Mouse (Mus musculus): ENCODE results near the gene Apoh. TPM values are rescaled to one million over a fixed set of nuclear protein-coding genes. Genes with fewer than 3 reads are reported as not detected.

Gene Apoh
- polyA plus RNA-seq, 1 experiment: not detected

DNA sequence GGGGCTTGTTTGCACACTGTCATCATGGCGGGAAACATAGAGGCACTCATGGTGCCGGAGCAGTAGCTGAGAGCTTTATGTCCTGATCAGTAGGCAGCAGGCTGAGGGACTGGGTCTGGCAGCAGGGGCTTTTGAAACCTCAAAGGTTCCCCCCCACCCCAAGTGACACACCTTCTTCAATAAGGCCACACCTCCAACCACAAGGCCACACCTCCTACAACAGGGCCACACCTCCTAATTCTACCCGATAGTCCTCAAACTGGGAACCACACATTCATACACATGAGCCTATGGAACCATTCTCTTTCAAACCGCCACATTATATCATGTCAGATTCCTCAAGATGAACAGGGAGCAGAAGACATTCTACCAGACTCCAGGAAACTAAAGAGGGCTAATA is 77.6 kb downstream of the Apoh start:
- Histone ChIP-seq H3K4me1 (ENCODE audit: control insufficient read depth, insufficient read depth, low read length) (peaks cover 10% of the 10 kb centered on the region), H3K4me3 (ENCODE audit: insufficient read depth, low read depth, low read length) (no peak overlapping the region), H3K27ac (ENCODE audit: insufficient read depth, low read depth, low read length) (no peak overlapping the region)
- WGBS: 83% methylated on average over 4 of the region's 4 CpGs
- TF ChIP-seq POLR2A (IDR thresholded peaks at IDR 0.05; ENCODE audit: insufficient read depth, low read depth, low read length): no peak
- no peak for TF ChIP-seq CTCF (IDR thresholded peaks at IDR 0.05; ENCODE audit: insufficient read depth, low read depth, low read length)

- Histone ChIP-seq H3K4me1 (ENCODE audit: control insufficient read depth, insufficient read depth, low read length) (peaks cover 10% of the 10 kb centered on the region), H3K27ac (ENCODE audit: insufficient read depth, low read depth, low read length) (no peak overlapping the region), H3K4me3 (ENCODE audit: insufficient read depth, low read depth, low read length) (no peak overlapping the region)
- 76% methylated on average over 7 of the region's 7 CpGs for WGBS
- TF ChIP-seq POLR2A (IDR thresholded peaks at IDR 0.05; ENCODE audit: insufficient read depth, low read depth, low read length) (no peak), CTCF (IDR thresholded peaks at IDR 0.05; ENCODE audit: insufficient read depth, low read depth, low read length) (no peak)
Measured at GRCm38 (mm10) chr11:108423221-108423620, 80.1 kb downstream of the Apoh start.

GRCm38 (mm10) chr11:108424111-108424510 is 81.0 kb downstream of the Apoh start:
- TF ChIP-seq POLR2A (IDR thresholded peaks at IDR 0.05; ENCODE audit: insufficient read depth, low read depth, low read length) (no peak), CTCF (IDR thresholded peaks at IDR 0.05; ENCODE audit: insufficient read depth, low read depth, low read length) (no peak)
- Histone ChIP-seq H3K4me1 (ENCODE audit: control insufficient read depth, insufficient read depth, low read length) (peaks cover 10% of the 10 kb centered on the region), H3K4me3 (ENCODE audit: insufficient read depth, low read depth, low read length) (no peak overlapping the region), H3K27ac (ENCODE audit: insufficient read depth, low read depth, low read length) (0 out of 2 replicates have a peak overlapping the region, but pooled peaks have one; percentile 63)
- 3% methylated on average over 5 of the region's 5 CpGs for WGBS

- H3K27ac ChIP-seq (ENCODE audit: insufficient read depth, low read depth, low read length): peak within 1 kb of the TSS; percentile 63
- peaks cover 10% of the 10 kb centered on the region for H3K4me1 ChIP-seq (ENCODE audit: control insufficient read depth, insufficient read depth, low read length)
- TF ChIP-seq CTCF (IDR thresholded peaks at IDR 0.05; ENCODE audit: insufficient read depth, low read depth, low read length) (no peak), POLR2A (IDR thresholded peaks at IDR 0.05; ENCODE audit: insufficient read depth, low read depth, low read length) (peak; percentile 42; the same call in 1 of the 2 replicates)
- H3K4me3 ChIP-seq (ENCODE audit: insufficient read depth, low read depth, low read length): peak within 1 kb of the TSS; percentile 50
- WGBS: under 1% methylated on average over 59 of the region's 61 CpGs
Measured at GRCm38 (mm10) chr11:108424889-108425591, 81.9 kb downstream of the Apoh start, which contains the start of gene Cep112. Gene Cep112, plus strand, starts transcription at chr11:108425192.

DNA sequence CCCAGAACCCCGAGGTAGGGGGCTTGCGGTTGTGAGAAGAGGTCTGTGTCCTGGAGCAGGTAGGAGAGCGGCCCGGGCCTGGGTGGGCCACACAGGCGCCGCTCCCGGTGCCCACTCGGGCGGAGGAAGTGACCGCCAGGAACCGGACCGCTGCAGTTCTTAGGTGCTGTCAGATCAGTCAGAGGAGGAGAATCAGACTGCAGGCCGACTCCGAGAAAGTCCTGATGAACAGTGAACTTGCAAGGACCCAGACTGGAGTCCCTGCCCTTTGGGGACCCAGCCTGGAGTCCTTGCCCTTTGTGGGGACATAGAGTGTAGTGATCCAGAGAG is 82.4 kb downstream of the Apoh start:
- H3K4me1 ChIP-seq (ENCODE audit: control insufficient read depth, insufficient read depth, low read length): peaks cover 10% of the 10 kb centered on the region
- TF ChIP-seq POLR2A (IDR thresholded peaks at IDR 0.05; ENCODE audit: insufficient read depth, low read depth, low read length) (no peak; the same call in 1 of the 2 replicates), CTCF (IDR thresholded peaks at IDR 0.05; ENCODE audit: insufficient read depth, low read depth, low read length) (no peak)
- peak overlapping the region; percentile 50 for H3K4me3 ChIP-seq (ENCODE audit: insufficient read depth, low read depth, low read length)
- 12% methylated on average over 14 of the region's 14 CpGs for WGBS
- H3K27ac ChIP-seq (ENCODE audit: insufficient read depth, low read depth, low read length): no peak overlapping the region

GRCm38 (mm10) chr11:108426086-108426485 is 82.9 kb downstream of the Apoh start:
- no peak overlapping the region for H3K27ac ChIP-seq (ENCODE audit: insufficient read depth, low read depth, low read length)
- H3K4me1 ChIP-seq (ENCODE audit: control insufficient read depth, insufficient read depth, low read length): peaks cover 10% of the 10 kb centered on the region
- TF ChIP-seq CTCF (IDR thresholded peaks at IDR 0.05; ENCODE audit: insufficient read depth, low read depth, low read length) (no peak), POLR2A (IDR thresholded peaks at IDR 0.05; ENCODE audit: insufficient read depth, low read depth, low read length) (no peak)
- 76% methylated on average over 3 of the region's 3 CpGs for WGBS
- no peak overlapping the region for H3K4me3 ChIP-seq (ENCODE audit: insufficient read depth, low read depth, low read length)

DNA sequence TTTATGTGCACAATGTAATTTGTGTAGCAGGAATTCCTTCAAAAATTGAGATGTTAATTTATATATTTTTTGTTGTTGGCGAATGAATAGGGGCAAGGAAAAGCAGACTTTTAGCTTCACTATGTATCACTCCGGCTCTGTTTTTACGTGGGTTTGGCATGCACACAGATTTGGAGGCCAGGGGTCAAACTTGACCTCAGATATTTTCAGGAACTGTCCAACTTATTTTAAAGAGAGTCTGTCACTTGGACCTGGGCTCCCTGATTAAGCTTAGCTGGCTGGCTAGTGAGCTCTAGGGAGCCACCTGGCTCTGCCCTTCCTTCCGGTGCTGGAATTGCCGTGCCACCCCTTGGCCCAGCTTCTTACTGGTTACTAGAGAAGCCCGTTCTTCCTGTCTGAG is 84.0 kb downstream of the Apoh start:
- Histone ChIP-seq H3K27ac (ENCODE audit: insufficient read depth, low read depth, low read length) (no peak overlapping the region), H3K4me1 (ENCODE audit: control insufficient read depth, insufficient read depth, low read length) (peaks cover 10% of the 10 kb centered on the region), H3K4me3 (ENCODE audit: insufficient read depth, low read depth, low read length) (no peak overlapping the region)
- WGBS: 59% methylated on average over 6 of the region's 6 CpGs
- TF ChIP-seq POLR2A (IDR thresholded peaks at IDR 0.05; ENCODE audit: insufficient read depth, low read depth, low read length) (no peak), CTCF (IDR thresholded peaks at IDR 0.05; ENCODE audit: insufficient read depth, low read depth, low read length) (no peak)

DNA sequence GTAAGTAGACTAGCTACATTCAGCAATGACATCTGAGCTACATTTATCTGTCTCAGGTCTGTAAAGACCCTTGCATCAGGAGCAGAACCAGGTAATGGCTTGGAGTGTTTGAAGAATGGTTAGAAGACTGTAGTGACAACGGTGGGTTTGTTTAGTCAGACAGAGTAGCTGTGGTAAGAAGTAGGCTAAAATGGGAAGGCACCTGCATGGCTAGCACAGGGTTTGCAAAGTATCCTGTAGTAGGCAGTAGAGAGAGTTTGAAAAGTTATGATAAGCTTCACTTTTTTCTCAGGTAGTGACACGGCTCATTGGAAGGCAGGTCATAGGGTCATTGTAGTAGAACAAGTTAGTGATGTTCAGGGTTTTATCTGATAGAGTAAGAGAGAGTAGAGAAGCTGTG is 85.9 kb downstream of the Apoh start:
- no peak overlapping the region for H3K27ac ChIP-seq (ENCODE audit: insufficient read depth, low read depth, low read length)
- WGBS: 92% methylated on average over 2 of the region's 2 CpGs
- no peak for TF ChIP-seq POLR2A (IDR thresholded peaks at IDR 0.05; ENCODE audit: insufficient read depth, low read depth, low read length)
- no peak for TF ChIP-seq CTCF (IDR thresholded peaks at IDR 0.05; ENCODE audit: insufficient read depth, low read depth, low read length)
- no peak overlapping the region for H3K4me3 ChIP-seq (ENCODE audit: insufficient read depth, low read depth, low read length)
- peaks cover 3% of the 10 kb centered on the region; the same call in 1 of the 2 replicates for H3K4me1 ChIP-seq (ENCODE audit: control insufficient read depth, insufficient read depth, low read length)

- TF ChIP-seq POLR2A (IDR thresholded peaks at IDR 0.05; ENCODE audit: insufficient read depth, low read depth, low read length): no peak
- TF ChIP-seq CTCF (IDR thresholded peaks at IDR 0.05; ENCODE audit: insufficient read depth, low read depth, low read length): no peak
- Histone ChIP-seq H3K4me3 (ENCODE audit: insufficient read depth, low read depth, low read length) (no peak overlapping the region), H3K4me1 (ENCODE audit: control insufficient read depth, insufficient read depth, low read length) (no peaks in the 10 kb centered on the region), H3K27ac (ENCODE audit: insufficient read depth, low read depth, low read length) (no peak overlapping the region)
- 92% methylated on average over 11 of the region's 11 CpGs for WGBS
Measured at GRCm38 (mm10) chr11:108443893-108444563, 100.9 kb downstream of the Apoh start.
